Mouse (Mus musculus): ENCODE data around the gene Parp2. TPM values are rescaled to one million over a fixed set of nuclear protein-coding genes. Genes with fewer than 3 reads are reported as not detected.

Gene Parp2
- polyA plus RNA-seq, 1 experiment from 2014 or later = 40.4 TPM

- Histone ChIP-seq H3K4me3 (peak overlapping the region; percentile 66), H3K9ac (peak overlapping the region; percentile 64; the same call in 1 of the 2 replicates)
- peak; percentile 6; the same call in 1 of the 2 replicates for ATAC-seq (ENCODE audit: insufficient number of reproducible peaks, low FRiP score)
These were observed 63.1 kb downstream of the Parp2 start for GRCm38 (mm10) chr14:50870805-50871143.

More at GRCm38 (mm10) chr14:50870805-50871143, 63.1 kb downstream of the Parp2 start:
- 32% methylated on average over 5 of the region's 5 CpGs for WGBS
- Histone ChIP-seq H3K27me3 (replicated peaks) (no peaks in the 10 kb centered on the region), H3K9me3 (replicated peaks) (no peaks in the 10 kb centered on the region), H3K4me1 (replicated peaks) (no peaks in the 10 kb centered on the region), H3K36me3 (peaks cover 10% of the 10 kb centered on the region; the same call in 1 of the 2 replicates), H3K4me2 (peak overlapping the region; percentile 68), H3K27ac (ENCODE audit: poor library complexity, severe bottlenecking) (peak overlapping the region; percentile 48; the same call in 1 of the 2 replicates)

Other genes starting within 250 kb of the Parp2 start
- not detected in 2 replicates for gene Olfr744, start 193.0 kb upstream of the Parp2 start, polyA plus RNA-seq (2016; fragmentation: Nextera tagmentation; extraction: Ambion mirVana)
- gene Olfr745, start 168.5 kb upstream of the Parp2 start, polyA plus RNA-seq (2016; fragmentation: Nextera tagmentation; extraction: Ambion mirVana) = not detected in 2 replicates
- not detected in 2 replicates for gene Olfr746, start 160.8 kb upstream of the Parp2 start, polyA plus RNA-seq (2016; fragmentation: Nextera tagmentation; extraction: Ambion mirVana)
- gene Olfr747, start 114.6 kb upstream of the Parp2 start, polyA plus RNA-seq (2016; fragmentation: Nextera tagmentation; extraction: Ambion mirVana) = not detected in 2 replicates
- not detected in 2 replicates for gene Olfr748, start 100.5 kb upstream of the Parp2 start, polyA plus RNA-seq (2016; fragmentation: Nextera tagmentation; extraction: Ambion mirVana)
- gene Olfr749, start 62.7 kb upstream of the Parp2 start, polyA plus RNA-seq (2016; fragmentation: Nextera tagmentation; extraction: Ambion mirVana) = not detected in 2 replicates
- gene Ttc5, start 22.3 kb upstream of the Parp2 start, polyA plus RNA-seq (2016; fragmentation: Nextera tagmentation; extraction: Ambion mirVana) = 46.1 and 48.1 TPM in 2 replicates
- not detected in 2 replicates for gene Ccnb1ip1, start 109 bp upstream of the Parp2 start, polyA plus RNA-seq (2016; fragmentation: Nextera tagmentation; extraction: Ambion mirVana)
- 6.0 and 6.1 TPM in 2 replicates for gene Tep1, start 62.7 kb downstream of the Parp2 start, polyA plus RNA-seq (2016; fragmentation: Nextera tagmentation; extraction: Ambion mirVana)
- 0.08 and 0.09 TPM in 2 replicates for gene Klhl33, start 89.7 kb downstream of the Parp2 start, polyA plus RNA-seq (2016; fragmentation: Nextera tagmentation; extraction: Ambion mirVana)
- gene Osgep, start 117.1 kb downstream of the Parp2 start, polyA plus RNA-seq (2016; fragmentation: Nextera tagmentation; extraction: Ambion mirVana) = 108 and 111 TPM in 2 replicates
- gene Apex1, start 117.1 kb downstream of the Parp2 start, polyA plus RNA-seq (2016; fragmentation: Nextera tagmentation; extraction: Ambion mirVana) = 152 and 159 TPM in 2 replicates
- gene Pip4p1, start 123.0 kb downstream of the Parp2 start, polyA plus RNA-seq (2016; fragmentation: Nextera tagmentation; extraction: Ambion mirVana) = 33.6 and 37.3 TPM in 2 replicates
- gene Pnp, start 123.2 kb downstream of the Parp2 start, polyA plus RNA-seq (2016; fragmentation: Nextera tagmentation; extraction: Ambion mirVana) = 39.0 and 43.8 TPM in 2 replicates
- gene Gm49342, start 136.7 kb downstream of the Parp2 start, polyA plus RNA-seq (2016; fragmentation: Nextera tagmentation; extraction: Ambion mirVana) = not detected in 2 replicates
- gene Pnp2, start 148.2 kb downstream of the Parp2 start, polyA plus RNA-seq (2016; fragmentation: Nextera tagmentation; extraction: Ambion mirVana) = 0.17 and 0.32 TPM in 2 replicates
- gene Rnase10, start 199.9 kb downstream of the Parp2 start, polyA plus RNA-seq (2016; fragmentation: Nextera tagmentation; extraction: Ambion mirVana) = 0.41 TPM in 1 of 2 replicates, not detected in the other
- gene Rnase9, start 234.0 kb downstream of the Parp2 start, polyA plus RNA-seq (2016; fragmentation: Nextera tagmentation; extraction: Ambion mirVana) = not detected in 2 replicates
- not detected in 2 replicates for gene Rnase11, start 242.3 kb downstream of the Parp2 start, polyA plus RNA-seq (2016; fragmentation: Nextera tagmentation; extraction: Ambion mirVana)
- gene Rnase12, start 249.8 kb downstream of the Parp2 start, polyA plus RNA-seq (2016; fragmentation: Nextera tagmentation; extraction: Ambion mirVana) = 0.51 and 0.70 TPM in 2 replicates

Data from heart, embryonic 12.5 days (tissue).